11 mouse cellular contexts compared by ENCODE assay signal in genomic region chr8:91990952-91991351, GRCm38 (mm10).
DNase-seq lines count a peak whose midpoint lies in the region; ATAC-seq and TF ChIP-seq lines count a peak whose summit lies in the region.
"Had no signal": no experiment of that assay in that cellular context is flagged by ENCODE, and none has a peak within 500 bp of the region (broad histone marks: within the 10 kb centered on the region; RNA-seq: fewer than 3 reads in every experiment).

No protein-coding gene starts in this region.

- WGBS in heart, embryonic 14.5 days, result 52% methylated on average over 5 of the region's 5 CpGs
- 55% methylated on average over 5 of the region's 5 CpGs for WGBS in neural tube, embryonic 11.5 days
- 24% methylated on average over 5 of the region's 5 CpGs for WGBS in hindbrain, embryonic 16.5 days
- 52% methylated on average over 5 of the region's 5 CpGs for WGBS in intestine, postnatal 0 days

- peaks cover 6% of the 10 kb centered on the region; the same call in 1 of the 2 replicates for H3K9me3 ChIP-seq in heart, embryonic 14.5 days (ENCODE audit: control insufficient read depth, low read length)
- no peaks in the 10 kb centered on the region for H3K9me3 ChIP-seq in neural tube, embryonic 11.5 days (ENCODE audit: control insufficient read depth, low read length)
- no peaks in the 10 kb centered on the region for H3K9me3 ChIP-seq in hindbrain, embryonic 16.5 days (ENCODE audit: control insufficient read depth, low read length)
- H3K9me3 ChIP-seq in intestine, postnatal 0 days (ENCODE audit: control insufficient read depth), result no peaks in the 10 kb centered on the region

- peaks cover 22% of the 10 kb centered on the region; the same call in 1 of the 2 replicates for H3K27me3 ChIP-seq in heart, embryonic 14.5 days (ENCODE audit: control insufficient read depth, insufficient read depth, low read length)
- H3K27me3 ChIP-seq in neural tube, embryonic 11.5 days (ENCODE audit: control insufficient read depth, insufficient read depth, low read length), result no peaks in the 10 kb centered on the region
- peaks cover 2% of the 10 kb centered on the region; the same call in 1 of the 2 replicates for H3K27me3 ChIP-seq in hindbrain, embryonic 16.5 days (replicated peaks; ENCODE audit: control insufficient read depth, insufficient read depth, low read length)
- H3K27me3 ChIP-seq in intestine, postnatal 0 days (replicated peaks; ENCODE audit: control insufficient read depth, insufficient read depth, low read length), result no peaks in the 10 kb centered on the region; the same call in 1 of the 2 replicates
- H3K27me3 ChIP-seq: CH12.LX had no signal

- DNase-seq in heart, postnatal 14 days, result no peak
- DNase-seq in neural tube, embryonic 11.5 days (ENCODE audit: low spot score), result no peak
- no peak for DNase-seq in neural tube, embryonic 10.5 days (ENCODE audit: extremely low spot score, low spot score)
- DNase-seq in cerebellum, adult 11 months, result no peak
- no peak for DNase-seq in adrenal gland, adult 18-20 months (ENCODE audit: low spot score in 2 of 2)
- DNase-seq: left cerebral cortex, postnatal 4 days; lung, postnatal 36 days had no signal

- intact Hi-C loops in heart, postnatal 14 days (cut with DNase I), result no loop called here

- H3K4me1 ChIP-seq in heart, embryonic 14.5 days (ENCODE audit: control insufficient read depth in 2 of 2, insufficient read depth in 2 of 2, low read length in 2 of 2), result peaks cover 26 to 55% of the 10 kb centered on the region in 2 experiments
- peaks cover 16% of the 10 kb centered on the region for H3K4me1 ChIP-seq in neural tube, embryonic 11.5 days (ENCODE audit: control insufficient read depth, insufficient read depth, low read length)
- H3K4me1 ChIP-seq in hindbrain, embryonic 16.5 days (ENCODE audit: control insufficient read depth, insufficient read depth, low read depth, low read length), result peaks cover 14% of the 10 kb centered on the region
- no peaks in the 10 kb centered on the region for H3K4me1 ChIP-seq in intestine, postnatal 0 days (replicated peaks; ENCODE audit: control insufficient read depth, insufficient read depth, low read length)

- H3K4me3 ChIP-seq in heart, embryonic 14.5 days (ENCODE audit: control insufficient read depth in 1 of 2, insufficient read depth in 1 of 2, low read depth in 1 of 2, low read length in 2 of 2), result peak overlapping the region; percentile 28 to 32; a peak in 3 of 4 replicates
- no peak overlapping the region for H3K4me3 ChIP-seq in neural tube, embryonic 11.5 days (ENCODE audit: low read depth, low read length)
- H3K4me3 ChIP-seq in hindbrain, embryonic 16.5 days (ENCODE audit: low read length), result no peak overlapping the region
- no peak overlapping the region for H3K4me3 ChIP-seq in intestine, postnatal 0 days (ENCODE audit: low read depth, low read length)

- no peaks in the 10 kb centered on the region for H3K36me3 ChIP-seq in heart, embryonic 14.5 days (ENCODE audit: control insufficient read depth, insufficient read depth, low read length)
- no peaks in the 10 kb centered on the region for H3K36me3 ChIP-seq in neural tube, embryonic 11.5 days (ENCODE audit: control insufficient read depth, insufficient read depth, low read length)
- no peaks in the 10 kb centered on the region for H3K36me3 ChIP-seq in hindbrain, embryonic 16.5 days (ENCODE audit: control insufficient read depth, insufficient read depth, low read length)
- no peaks in the 10 kb centered on the region for H3K36me3 ChIP-seq in intestine, postnatal 0 days (ENCODE audit: control insufficient read depth, insufficient read depth)

- TF ChIP-seq CTCF in intestine, postnatal 0 days (IDR thresholded peaks at IDR 0.05; ENCODE audit: low read depth), result no peak

- peak overlapping the region; percentile 58 for H3K4me2 ChIP-seq in heart, embryonic 14.5 days (ENCODE audit: low read length)
- H3K4me2 ChIP-seq in neural tube, embryonic 11.5 days (ENCODE audit: low read depth), result 0 out of 2 replicates have a peak overlapping the region, but pooled peaks have one; percentile 12
- no peak overlapping the region; the same call in 1 of the 2 replicates for H3K4me2 ChIP-seq in hindbrain, embryonic 16.5 days (ENCODE audit: low read length)
- H3K4me2 ChIP-seq in intestine, postnatal 0 days (replicated peaks; ENCODE audit: low read depth), result no peak overlapping the region

- peak overlapping the region; percentile 69 to 86 for H3K27ac ChIP-seq in heart, embryonic 14.5 days (replicated peaks in 1 of 2; ENCODE audit: control insufficient read depth in 1 of 2, insufficient read depth in 1 of 2, low read depth in 2 of 2, low read length in 2 of 2)
- 0 out of 2 replicates have a peak overlapping the region, but pooled peaks have one; percentile 7 for H3K27ac ChIP-seq in neural tube, embryonic 11.5 days (ENCODE audit: low read depth, low read length)
- H3K27ac ChIP-seq in hindbrain, embryonic 16.5 days (ENCODE audit: low read depth, low read length), result peak overlapping the region; percentile 47; the same call in 1 of the 2 replicates
- no peak overlapping the region for H3K27ac ChIP-seq in intestine, postnatal 0 days (ENCODE audit: low read depth, low read length)

- peak overlapping the region; percentile 68 for H3K9ac ChIP-seq in heart, embryonic 14.5 days (ENCODE audit: low read length)
- no peak overlapping the region for H3K9ac ChIP-seq in neural tube, embryonic 11.5 days (ENCODE audit: low read length)
- no peak overlapping the region for H3K9ac ChIP-seq in hindbrain, embryonic 16.5 days (ENCODE audit: low read depth, low read length)
- no peak overlapping the region for H3K9ac ChIP-seq in intestine, postnatal 0 days (ENCODE audit: low read depth, low read length)

- no peak for ATAC-seq in heart, embryonic 14.5 days (ENCODE audit: insufficient number of reproducible peaks, insufficient read depth, low FRiP score, low read depth)
- ATAC-seq in neural tube, embryonic 11.5 days (ENCODE audit: insufficient read depth, low FRiP score, low TSS enrichment), result no peak
- no peak for ATAC-seq in hindbrain, embryonic 16.5 days
- ATAC-seq in intestine, postnatal 0 days, result no peak

Comparison
In these comparisons a context has a peak if more than half of its experiments do, and no peak if none do; other contexts are left out.
1. H3K4me2 ChIP-seq: peak in heart, embryonic 14.5 days (single experiment) and neural tube, embryonic 11.5 days (single experiment); none in hindbrain, embryonic 16.5 days (single experiment) and intestine, postnatal 0 days (single experiment).
2. H3K4me3 ChIP-seq: peak in heart, embryonic 14.5 days (2 of 2); none in neural tube, embryonic 11.5 days (single experiment), hindbrain, embryonic 16.5 days (single experiment) and intestine, postnatal 0 days (single experiment).